Mouse (Mus musculus): ENCODE results near the gene Osm.
A peak's percentile ranks its signal among the peaks of the same experiment; 100 is the strongest.

The Osm gene

DNA sequence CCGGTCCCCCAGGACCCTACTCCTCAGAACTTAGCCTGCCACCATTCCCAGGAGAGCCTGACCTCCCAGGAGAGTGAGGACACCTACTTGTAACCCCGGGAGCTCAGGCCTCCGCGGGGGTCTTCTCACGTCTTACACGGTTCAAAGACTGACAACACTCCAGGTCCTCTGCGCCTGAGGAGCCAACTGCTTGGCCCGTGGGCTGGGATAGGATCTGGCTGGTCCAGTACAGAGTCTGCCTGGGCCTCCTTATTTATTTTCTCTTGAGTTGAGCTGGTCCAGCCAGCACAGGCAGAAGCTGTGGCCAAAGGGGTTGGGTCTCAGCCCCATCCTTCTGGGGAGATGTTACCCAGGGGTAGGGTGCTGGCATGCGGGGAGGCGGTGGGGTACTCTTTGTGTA lies 21.2 kb upstream of the Osm start:
- no peak for DNase-seq (ENCODE audit: low spot score in 2 of 2)

GRCm38 (mm10) chr11:4216248-4217000 lies 19.8 kb upstream of the Osm start:
- no peak for DNase-seq (ENCODE audit: low spot score in 2 of 2)

DNA sequence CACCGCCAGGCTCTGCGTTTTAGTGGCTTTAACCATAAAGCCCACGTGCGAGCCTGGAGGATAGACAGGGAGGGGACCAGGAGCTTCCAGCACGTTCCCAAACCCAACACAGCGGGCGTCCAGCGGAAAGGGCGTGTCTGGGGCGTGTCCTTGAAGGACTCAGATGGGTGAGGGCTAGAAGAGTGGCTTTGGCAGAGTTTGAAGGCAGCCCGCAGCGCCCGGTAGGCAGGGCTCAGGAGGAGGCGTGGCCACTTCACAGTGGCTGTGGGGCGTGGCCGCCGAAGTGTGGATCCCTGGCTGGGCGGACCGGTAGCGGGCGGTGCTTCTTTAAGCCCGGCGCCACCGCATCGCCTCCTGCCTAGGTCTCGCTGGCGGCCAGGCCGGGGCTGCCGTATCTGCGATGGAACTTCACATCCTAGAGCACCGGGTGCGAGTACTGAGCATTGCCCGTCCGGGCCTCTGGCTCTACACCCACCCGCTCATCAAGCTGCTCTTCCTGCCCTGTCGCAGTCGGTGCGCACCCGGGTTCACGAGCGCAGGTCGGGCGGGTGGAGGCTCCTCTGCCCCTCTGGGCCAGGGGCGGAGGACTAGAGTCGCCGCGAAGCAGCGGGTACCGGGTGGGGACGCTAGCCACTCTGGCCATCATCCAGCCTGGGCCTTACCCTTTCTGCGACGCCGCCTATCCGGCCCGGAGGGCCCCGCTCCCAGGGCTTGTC lies 18.1 kb upstream of the Osm start, which contains the start of gene Castor1:
Gene Castor1, plus strand, starts transcription at position 312 of the 716 bp plus-strand sequence.
- peak in 1 of 2 experiments; percentile 71 for DNase-seq (ENCODE audit: low spot score in 2 of 2)

DNA sequence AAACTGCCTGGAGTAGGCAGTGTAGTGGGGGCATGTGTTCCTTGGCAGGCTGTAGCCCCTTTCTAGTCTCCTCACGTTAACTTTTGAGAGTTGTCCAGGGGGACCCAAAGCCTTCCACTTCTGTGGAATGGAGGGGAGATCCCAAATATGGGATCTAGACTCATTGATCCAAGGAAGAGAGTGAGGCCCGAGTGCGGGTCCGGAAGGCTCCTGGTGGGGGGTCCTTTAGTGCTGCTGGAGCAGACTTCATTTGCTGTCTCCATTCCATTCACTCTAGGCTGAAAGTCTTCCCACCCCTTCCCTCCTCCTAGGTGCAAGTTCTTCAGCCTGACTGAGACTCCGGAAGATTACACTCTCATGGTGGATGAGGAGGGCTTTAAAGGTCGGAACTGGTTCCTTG lies 17.6 kb upstream of the Osm start:
- no peak for DNase-seq (ENCODE audit: low spot score in 2 of 2)

GRCm38 (mm10) chr11:4219317-4219751 lies 16.9 kb upstream of the Osm start:
- peak in 1 of 2 experiments; percentile 81 for DNase-seq (ENCODE audit: low spot score in 2 of 2)

GRCm38 (mm10) chr11:4219908-4220307 lies 16.3 kb upstream of the Osm start:
- DNase-seq (ENCODE audit: low spot score in 2 of 2), result no peak

GRCm38 (mm10) chr11:4220443-4221400 lies 15.5 kb upstream of the Osm start:
- DNase-seq (ENCODE audit: low spot score in 2 of 2), result peak in 1 of 2 experiments; percentile 70

DNA sequence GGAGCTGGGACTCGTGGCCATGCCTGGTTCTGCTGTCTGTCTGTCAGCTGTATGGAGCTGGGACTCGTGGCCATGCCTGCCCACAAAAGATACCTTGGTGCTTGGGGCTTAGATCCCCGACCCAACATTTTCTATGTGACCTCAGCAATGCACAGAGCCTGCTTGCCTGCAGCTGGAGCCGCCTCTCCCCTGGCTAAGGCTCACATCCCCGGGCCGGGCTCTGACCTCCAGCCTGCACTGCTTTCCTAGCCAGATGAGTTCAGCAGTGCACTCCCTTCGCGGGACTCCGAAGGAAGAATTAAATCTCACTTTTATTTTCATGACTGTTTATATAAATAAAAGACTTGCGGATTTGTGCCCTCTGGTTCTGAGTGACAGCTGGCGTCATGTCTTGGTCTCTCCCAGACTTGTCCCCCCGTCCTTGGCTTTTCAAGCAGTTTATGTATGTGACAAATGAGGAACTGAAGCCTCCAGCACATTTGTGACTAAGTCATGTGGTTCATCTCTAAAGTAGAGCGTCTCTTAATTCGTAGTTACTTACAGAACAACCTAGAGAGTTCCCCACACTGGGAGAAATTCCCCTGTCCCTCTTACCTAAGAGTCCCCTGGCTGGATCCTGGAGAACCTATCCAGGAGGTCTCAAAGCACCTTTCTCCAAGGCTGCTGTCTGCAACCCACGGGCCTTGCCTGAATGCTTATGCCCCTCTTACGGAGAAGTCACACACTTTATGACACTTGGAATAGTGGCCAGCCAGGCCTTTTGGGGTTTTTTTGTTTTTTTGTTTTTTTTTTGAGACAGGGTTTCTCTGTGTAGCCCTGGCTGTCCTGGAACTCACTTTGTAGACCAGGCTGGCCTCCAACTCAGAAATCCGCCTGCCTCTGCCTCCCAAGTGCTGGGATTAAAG lies 13.9 kb upstream of the Osm start:
- no peak for DNase-seq (ENCODE audit: low spot score in 2 of 2)

- DNase-seq (ENCODE audit: low spot score in 2 of 2), result no peak
These were observed 12.6 kb upstream of the Osm start for GRCm38 (mm10) chr11:4223393-4224188.

GRCm38 (mm10) chr11:4224223-4224622 lies 12.0 kb upstream of the Osm start:
- no peak for DNase-seq (ENCODE audit: low spot score in 2 of 2)

DNA sequence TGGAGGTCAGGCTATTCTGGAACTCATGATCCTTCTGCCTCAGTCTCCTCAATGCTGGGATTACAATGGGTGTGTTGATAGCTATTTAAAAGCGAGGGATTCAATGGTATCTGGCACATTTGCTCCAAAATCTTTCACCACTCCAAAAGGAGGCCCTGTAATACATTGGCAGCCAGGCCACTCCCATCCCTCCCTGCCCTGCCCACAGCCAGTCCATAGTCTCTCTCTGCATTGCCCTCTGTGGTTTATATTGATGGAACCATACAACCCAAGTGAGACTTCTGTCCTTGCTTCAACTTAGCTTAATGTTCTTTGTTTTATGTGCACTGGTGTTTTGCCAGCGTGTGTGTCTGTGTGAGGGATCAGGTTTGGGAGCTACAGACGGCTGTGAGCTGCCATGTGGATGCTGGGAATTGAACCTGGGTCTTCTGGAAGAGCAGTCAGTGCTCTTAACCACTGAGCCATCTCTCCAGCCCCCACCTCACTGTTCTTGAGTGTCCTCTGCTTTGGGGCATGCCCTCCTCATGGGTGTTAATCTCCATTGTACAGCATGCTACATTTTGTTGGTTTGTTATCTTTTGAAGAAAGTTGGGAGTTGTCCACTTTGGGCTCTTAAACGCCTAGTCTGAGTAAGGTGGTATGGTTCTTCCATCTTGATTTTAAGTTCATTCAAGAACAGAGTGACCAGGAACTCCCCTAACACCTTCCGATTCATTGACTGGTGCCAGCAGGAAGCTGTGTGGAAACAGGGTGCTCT lies 9.5 kb upstream of the Osm start:
- no peak for DNase-seq (ENCODE audit: low spot score in 2 of 2)

DNA sequence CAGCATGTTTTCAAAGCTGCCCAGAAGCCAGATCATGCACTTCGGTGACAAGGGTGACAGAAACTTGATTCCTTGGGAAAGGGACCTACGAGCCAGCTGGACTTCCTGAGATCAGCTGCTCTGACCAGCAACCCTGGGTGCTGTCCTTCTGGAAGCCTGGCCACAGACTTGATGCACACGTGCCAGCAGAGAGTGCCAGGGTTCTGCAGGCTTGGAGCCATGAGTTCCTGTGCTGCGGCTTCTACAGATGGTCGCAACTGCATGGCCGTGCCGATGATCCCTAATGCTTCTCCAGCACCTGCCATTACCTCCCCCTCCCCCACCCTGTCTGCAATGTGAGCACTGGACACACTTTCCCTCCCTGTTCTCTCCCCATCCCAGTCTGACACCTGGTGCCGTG lies 7.8 kb upstream of the Osm start:
- no peak for DNase-seq (ENCODE audit: low spot score in 2 of 2)

DNA sequence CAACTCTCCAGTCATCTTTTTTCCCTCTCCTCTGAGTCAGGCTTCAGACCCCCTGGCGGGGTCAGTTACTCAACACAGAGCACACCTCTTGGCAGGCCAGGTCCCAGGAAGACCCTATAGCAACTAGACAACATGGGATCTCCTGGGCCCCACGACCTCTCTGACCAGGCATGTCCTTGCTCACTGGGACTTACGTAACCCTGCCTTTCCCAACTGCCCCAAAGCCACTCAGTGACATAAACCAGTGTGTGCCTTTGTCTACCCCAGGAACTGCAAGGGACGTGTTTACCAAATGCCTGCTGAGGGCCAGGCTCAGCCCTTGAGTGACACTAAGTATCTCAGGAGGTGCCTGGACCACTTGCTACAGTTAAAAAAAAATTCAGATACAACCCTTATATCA lies 6.4 kb upstream of the Osm start:
- DNase-seq (ENCODE audit: low spot score in 2 of 2), result no peak

DNA sequence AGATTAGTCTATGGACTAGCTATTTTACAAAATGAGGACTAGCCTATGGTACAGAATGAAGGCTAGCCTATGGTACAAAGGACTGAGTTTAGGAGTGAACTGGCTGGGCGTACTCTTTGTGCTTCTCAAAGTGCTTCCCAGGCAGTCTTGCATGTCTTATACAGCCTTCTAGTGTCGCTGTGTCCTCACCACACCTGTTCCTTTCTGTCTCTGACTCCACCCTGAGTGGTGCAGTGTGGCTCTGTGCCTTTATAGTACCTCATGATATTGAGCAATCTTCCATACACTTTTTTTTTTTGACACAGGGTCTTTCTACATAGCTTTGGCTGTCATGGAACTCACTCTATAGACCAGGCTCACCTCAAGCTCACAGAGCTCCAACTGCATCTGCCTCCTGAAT lies 4.8 kb upstream of the Osm start:
- no peak for DNase-seq (ENCODE audit: low spot score in 2 of 2)

GRCm38 (mm10) chr11:4232644-4233043 lies 3.6 kb upstream of the Osm start:
- DNase-seq (ENCODE audit: low spot score in 2 of 2), result no peak

DNA sequence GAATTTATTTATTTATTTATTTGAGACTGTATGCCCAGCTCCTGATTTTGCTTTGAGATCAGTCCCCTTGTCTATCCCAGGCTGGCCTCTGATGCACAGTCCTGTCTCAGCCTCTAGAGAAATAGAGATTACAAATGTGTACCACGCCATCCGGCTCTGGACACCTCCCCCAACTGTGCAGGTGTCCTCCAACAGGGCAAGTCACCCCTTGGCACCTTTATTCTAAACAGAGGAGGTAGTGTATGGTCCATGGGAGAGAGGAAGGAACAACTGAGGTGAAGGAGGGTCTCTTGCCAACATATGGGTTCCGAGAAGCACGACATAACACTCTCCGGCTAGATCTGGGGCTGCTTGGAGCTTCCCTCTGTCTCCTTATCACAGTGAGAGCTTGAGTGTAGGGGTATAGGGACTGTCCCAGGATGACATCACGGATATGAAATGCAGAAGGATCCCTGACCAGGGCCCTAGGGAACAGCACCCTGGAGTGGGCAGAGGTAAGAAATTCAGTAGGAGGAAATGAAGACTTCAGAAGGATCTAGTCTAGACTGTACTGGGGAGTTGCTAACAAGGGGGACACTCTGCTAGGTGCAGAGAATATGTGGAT lies 1.1 kb upstream of the Osm start:
- no peak for DNase-seq (ENCODE audit: low spot score in 2 of 2)

GRCm38 (mm10) chr11:4236546-4237067 lies 387 bp downstream of the Osm start:
- DNase-seq (ENCODE audit: low spot score in 2 of 2), result no peak

DNA sequence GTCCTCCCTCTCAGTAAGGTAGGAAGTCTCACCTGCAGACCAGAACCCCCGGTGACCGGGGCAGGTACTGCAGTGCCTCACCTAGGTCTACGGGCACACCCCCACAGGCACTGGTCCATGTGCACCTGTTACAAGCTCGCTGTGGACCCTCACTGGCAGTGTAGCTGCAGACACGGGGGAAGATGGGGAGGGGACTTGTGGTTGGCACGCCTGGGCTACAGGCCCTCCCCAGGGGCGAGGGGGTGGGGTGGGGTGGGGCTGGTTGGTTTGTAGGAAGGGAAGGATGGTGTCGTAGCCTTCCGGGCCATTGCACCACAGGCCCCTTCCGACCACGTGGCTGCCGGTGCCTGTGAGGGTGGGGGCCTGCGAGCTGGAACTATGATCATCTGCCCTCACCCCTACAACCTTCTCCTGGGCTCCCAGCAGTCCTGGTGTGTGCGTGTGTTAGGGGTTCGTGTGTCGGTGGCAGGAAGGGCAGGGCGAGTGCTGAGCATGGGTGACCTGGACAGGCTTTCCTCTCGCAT lies 1.2 kb downstream of the Osm start:
- DNase-seq (ENCODE audit: low spot score in 2 of 2), result no peak
